Mouse (Mus musculus) WW6 (cell line): ENCODE measurements around the gene Kif24.

Experiments
- DNase-seq: peaks from one replicate; pipeline ENCODE4 v3.0.0-alpha.2; 2013; ENCODE audit warnings: low read depth, low spot score

The Kif24 gene

DNA sequence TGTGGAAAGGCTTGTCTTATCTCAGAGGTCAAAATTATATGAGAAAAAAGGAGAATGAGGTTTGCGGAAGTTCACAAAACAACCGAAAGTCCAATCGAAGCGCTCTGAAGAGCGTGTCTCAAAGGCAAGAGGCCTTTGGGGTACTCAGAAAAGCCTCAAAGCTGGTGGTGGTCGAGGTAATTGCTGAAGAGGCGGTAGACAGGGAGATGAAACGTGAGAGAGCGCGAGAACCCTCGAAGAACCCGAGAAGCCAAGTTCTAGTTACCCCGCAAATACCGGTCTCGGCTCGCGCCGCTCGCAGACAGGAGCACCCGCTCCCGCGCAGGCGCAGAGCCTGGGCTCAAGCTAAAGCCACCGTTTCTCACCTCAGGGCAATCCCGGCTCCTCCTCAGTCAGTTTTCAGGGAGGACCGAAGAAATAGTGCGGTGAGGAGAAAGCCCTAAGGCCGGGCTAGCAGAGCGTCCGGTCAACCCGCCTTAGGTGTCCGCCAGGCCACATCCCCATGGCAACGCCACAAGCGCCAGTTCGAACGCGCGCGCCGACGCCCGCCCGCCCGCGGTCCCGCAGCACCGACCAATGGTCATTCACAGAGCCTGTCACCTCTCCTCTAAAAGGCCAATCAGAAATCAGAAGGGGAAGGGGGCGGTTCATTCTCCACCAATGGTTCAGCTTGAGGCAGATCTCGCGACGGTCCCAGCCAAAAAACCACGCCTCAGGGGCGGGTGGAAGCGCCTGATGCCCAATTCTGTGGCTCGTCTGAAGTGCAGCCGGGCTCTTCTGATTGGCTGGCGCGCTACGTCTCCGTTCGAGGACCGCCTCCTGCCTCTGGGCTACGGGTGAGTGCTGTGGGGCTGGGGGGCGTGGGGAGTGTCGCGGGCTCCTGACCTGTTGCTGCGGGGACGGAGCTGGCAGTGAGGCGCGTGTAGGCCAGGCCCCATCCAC is at the start of gene Kif24, which contains the start of gene Nudt2:
Kif24 (minus strand) TSS at position 543 of the 942 bp plus-strand sequence.
Nudt2 (plus strand) TSS at position 807 of the 942 bp plus-strand sequence.
- DNase-seq, result peak; percentile 98

DNA sequence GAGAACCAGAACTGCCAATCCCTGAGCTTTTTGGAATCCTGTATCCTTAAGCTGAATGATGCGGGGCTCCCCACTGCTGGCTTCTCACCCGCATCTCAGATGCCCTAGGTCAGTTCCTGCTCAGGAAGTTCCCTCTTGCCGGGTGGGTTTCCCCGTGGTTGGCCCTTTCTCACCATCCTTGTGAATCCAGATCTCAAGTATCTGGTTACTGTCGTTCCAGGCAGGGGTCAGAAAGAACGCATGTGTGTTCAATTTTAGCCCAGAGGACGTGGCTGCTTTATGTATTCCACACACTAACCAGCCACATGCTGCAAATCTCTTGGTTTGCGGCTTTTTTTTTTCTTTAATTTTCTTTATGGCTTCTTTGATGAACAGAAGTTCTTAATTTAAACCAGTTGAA is 49.0 kb upstream of the Kif24 start:
- no peak for DNase-seq

DNA sequence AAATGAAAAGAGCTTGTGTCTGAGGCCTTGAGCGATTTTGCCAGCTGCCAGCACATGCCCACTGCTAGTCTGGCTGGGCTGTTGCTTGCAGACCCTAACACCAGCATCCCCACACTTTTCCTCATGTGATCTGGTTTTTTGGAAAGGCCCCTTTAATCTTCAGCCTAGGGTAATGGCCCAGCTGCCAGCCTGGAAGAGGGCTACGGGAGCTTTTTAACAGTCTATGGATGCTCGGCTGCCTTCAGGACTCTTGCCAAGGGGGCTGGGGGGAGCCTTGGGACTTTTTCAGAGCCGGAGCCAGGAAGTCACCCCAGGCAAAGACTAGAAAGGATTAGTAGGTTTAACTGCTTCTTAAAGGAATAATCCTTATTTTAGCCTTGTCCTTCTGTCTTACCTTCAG is 48.6 kb upstream of the Kif24 start:
- DNase-seq, result no peak

DNA sequence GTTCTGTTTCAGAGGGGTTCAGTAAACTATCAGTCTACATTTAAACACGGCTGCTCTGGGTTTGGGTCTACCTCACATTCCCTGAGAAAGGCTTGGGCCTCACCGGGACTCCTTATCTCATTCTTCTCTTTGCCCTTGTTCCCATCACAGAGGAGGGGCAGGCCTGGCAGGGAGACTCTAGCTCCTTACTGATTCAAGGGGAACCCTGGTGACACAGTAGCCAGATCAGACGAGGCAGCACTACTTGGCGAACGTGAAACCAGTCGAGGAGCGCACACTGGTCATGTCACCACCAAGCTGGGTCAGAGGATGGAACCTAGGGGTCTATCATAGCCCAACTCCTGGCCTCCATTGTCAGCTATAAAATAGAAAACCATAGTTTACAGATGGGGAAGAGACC is 43.3 kb upstream of the Kif24 start:
- no peak for DNase-seq

DNA sequence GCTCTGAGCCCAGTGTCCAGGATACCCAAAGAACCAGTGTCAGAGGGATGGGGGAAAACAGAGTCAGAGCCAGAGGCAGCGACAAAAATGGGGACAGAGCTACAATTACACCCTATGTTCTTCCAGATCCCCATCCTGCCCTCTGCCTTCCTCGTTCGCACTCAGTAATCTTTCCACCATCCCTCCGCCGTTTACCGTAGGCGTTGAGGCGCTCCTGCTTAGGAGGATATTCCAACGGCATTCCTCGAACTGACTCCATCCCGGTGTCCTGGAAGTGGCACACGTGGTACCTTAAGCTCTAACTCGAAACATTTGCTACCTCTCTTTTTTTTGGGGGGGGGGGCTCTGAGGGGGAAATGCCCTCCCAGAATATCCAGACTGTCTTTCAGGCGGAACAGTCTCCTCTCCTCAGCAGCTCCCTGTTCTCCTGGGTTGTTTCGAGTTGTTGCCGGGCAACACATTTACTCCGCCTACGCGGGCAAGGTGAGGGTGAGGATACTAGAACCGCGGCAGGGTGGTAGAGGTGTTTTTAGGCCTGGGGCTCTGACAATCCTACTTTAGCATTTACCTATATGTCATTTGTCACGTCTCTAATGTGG is 42.7 kb upstream of the Kif24 start:
- DNase-seq, result no peak

DNA sequence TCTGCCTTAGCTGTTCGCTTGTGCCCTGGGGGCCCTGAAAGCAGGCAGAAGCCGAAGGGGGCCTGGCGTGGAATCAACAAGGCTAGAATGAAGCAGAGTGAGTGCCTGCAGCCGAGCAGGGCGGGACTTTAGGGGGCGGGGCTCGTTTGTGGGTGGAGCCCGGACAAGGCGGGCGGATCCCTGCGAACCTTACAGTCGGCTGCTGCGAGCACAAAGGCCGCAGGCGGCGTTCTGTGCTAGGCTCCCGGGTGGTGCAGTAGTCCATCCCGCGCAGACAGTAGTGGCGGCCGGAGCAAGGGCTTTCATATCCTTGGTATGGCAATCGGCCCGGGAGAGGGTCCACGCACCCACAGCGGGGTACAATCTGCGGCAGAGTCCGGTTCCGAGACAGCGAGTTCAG is 42.2 kb upstream of the Kif24 start:
- no peak for DNase-seq

DNA sequence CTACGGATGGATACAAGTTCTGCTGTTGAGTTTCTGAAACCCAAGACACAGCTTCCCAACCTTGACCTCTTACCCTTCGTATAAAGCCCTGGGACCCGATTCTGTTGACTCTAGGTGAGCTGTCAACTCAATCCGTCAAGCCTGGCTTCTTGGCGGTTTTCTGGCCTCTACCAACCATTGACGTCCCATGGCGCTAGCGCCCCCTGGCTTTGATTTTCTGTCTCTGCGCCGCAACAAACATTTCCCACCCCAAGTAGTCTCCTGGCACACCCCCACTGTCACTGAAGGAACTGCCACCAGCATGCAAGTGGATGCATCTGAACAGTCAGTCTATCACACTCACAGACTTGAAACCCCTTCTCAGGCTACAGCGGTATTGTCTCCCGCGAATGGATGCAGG is 41.5 kb upstream of the Kif24 start:
- DNase-seq, result no peak

DNA sequence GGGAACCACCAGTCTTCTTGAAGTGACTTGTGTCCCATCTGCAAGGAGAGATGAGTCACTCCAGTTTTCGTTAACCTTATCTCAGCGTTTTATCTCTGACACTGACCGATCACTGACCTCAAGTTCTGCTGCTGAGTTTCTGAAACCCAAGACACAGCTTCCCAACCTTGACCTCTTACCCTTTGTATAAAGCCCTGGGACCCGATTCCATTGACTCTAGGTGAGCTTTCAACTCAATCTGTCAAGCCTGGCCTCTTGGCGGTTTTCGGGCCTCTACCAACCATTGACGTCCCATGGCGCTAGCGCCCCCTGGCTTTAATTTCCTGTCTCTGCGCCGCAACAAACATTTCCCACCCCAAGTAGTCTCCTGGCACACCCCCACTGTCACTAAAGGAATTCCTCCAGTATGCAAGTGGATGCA is 40.5 kb upstream of the Kif24 start:
- no peak for DNase-seq

DNA sequence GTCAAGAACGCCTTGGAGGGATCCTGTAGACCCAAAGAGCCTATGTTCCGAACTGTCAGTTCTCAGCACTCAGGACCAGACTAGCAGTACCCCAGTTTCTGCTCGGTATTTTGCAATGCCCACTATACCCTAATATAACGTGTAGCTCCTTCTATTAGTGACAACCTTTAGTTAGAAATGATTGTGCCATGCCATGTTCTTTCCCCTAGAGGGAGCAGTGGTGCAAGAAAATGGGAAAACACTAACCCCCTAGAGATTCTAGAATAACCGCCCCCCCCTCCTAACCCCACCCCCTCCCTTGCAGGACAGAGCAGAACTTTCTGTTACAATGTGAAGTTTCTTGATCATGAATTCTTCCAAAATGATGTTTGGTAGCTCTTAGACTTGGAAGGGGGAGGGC is 39.6 kb upstream of the Kif24 start:
- DNase-seq, result no peak

DNA sequence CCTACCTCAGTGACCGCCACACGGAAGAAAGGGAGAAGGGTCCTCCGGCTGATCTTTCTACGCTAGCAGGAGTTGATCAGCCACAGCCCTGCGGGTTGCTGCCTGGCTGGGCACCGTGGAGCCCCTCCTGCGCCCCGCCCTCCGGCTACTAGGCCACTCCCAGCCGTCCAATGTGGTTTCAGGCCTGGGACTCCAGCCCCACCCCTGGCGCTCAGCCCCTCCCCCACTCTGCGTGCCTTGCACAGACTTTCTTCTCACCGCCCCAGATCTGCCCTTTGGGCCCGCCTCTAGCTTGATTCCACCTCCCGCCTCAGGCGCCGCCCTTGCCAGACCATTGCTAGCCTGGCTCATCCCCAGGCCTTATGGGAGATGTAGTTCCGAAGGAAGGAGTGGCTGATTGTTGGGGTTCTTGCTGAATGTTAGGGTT is 38.3 kb upstream of the Kif24 start, which contains the start of gene AI464131:
AI464131 (minus strand) TSS at position 91 of the 427 bp plus-strand sequence.
- peak; percentile 96 for DNase-seq

DNA sequence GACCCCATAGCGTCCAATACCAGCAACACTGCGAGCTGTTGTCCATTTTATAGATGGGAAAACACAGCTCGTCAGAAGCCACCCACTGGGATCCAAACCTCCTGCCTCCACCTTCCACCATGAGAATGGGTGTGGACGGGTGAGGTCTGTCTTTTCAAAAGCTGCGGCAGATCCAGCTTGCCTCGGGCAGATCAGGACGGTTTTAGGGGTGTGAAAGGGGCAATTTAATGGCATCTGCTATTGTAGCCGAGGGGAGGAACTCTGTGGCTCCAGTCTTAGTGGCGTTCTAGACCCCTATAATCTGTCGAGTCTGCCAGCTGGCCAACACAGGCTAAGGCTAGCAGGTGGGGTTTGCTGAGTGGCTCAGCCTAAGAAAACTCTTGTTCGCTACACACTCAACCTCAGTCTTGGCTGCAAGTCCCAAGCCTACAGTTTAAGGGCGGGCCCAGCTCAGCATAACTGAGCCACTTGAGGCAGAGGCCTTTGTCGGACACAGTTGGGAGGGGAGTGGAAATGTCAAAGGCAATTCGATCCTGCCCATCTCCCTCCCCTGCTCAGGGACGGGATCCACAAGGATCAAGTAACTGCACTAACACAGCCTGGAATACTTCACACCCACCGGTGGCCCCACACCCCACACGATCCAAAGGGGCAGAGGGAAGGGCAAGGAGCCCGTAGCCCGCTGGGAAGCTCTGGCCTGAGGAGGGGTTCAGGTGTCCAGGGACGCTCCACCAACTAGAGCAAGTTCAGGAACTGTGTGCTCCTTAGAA is 37.7 kb upstream of the Kif24 start:
- no peak for DNase-seq

DNA sequence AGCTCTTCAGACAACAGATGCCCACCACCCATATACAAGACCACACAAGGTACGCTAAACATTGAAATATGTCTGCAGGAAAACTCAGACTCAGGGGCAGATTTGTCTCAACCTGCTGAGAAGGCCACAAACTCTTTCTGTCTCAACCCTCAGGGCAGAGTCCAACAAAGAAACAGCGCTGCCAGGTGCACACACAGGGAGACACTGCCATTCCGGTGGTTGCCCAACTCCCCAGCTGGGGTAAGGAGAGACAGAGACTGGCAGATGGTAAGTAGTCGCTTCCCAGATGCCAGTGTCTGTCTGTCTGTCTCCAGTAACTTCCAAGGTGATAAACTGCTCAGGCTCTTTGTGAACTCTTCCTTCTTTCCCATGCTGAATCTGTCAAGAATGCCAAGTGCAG is 36.1 kb upstream of the Kif24 start:
- DNase-seq, result no peak

DNA sequence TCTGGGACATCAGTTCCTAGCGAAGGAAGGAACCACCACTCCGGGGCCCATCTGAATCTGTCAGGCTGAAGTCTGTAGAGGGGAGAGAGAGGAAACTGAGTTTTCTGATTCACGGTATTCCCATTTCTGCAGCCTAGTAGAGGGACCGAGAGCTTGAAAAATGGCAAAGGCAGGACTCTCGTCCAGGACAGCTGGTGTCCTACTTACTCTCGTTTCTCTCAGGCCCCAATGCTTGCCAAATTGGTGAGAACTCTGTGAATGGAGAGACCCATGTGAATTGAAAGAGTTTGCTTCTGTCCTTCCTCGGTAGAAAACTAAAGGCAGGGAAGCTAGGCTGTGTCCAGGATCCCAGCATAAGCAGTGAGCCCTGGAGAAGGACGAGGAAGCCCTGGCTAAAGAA is 34.9 kb upstream of the Kif24 start:
- DNase-seq, result no peak

DNA sequence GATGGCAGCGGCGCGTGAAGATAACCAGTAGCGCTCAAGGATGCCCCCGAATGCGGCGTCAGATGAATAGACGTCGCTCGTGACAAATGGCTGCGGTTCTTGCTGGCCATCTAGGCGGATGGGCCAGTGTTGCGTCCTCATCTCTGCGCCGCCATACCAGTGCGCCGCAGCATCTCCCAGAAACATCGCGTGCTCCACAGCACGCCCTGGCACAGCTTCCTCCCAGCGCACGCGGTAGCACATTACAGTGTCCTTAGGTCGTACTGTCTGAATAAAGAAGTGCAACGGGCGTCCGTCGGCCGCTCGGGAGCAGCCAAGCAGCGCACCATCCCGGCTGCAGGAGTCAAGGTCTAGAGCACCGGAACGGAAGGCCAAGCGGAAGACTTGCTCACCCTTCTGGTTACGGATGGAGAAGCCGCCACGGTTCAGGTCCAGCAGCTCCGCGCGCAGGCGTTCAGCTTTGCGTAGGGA is 34.3 kb upstream of the Kif24 start:
- DNase-seq, result no peak

DNA sequence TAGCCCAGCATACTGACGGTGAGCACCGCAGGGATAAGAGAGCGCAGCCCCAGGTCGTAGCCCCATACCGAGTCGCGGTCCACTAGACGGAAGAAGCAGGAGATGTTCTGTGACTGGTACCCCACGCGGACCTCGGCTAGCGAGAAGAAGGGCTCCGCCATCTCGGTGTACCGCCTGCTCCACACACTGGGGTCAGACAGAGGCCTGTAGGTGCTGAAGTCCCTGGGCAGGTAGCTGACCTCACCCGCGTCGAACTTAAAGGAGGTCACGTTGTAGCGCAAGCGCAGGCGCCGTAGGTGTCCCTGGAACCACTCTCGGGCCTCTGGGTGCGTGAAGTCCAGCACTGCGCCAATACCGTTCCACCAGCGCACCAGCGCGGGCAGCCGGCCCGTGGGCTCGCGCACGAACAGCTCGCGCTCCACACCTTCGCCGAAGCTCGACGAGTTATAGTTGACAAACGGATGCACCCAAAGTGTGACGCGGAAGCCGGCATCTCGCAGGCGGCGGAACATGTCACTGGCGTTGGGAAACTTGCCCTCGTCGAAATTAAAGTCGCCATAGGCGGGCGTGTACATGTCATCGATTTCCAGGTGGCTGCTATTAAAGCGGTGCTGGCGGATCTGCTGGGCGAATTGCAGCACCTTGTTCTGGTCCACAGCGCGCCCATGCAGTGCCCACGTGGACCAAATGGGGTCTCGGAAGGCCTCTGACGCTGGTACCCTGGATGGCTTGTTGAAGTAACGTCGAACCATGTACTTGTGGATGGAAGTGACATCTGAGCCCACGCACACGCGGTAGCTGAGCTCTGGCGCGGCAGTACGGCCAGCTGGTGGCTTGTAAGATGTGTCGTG is 33.5 kb upstream of the Kif24 start:
- DNase-seq, result no peak

DNA sequence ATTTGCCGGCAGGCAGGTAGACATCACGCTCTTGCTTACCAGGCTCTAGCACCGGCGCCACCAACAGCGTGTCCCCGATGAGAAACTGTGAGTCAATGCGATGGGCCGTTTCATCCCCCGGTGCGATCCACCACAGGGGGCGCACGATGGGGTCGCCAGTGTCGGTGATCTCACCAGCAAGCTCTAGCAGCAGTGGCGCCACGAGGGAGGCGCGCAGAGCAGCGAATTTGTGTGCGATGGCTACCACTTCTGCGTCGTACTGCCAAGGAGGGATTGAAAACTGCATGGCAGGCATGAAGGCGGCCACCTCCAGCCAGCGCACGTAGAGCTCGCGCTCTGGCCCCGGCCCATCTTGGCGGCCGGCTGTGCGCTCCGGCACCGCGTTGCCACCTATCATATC is 32.9 kb upstream of the Kif24 start:
- DNase-seq, result no peak

DNA sequence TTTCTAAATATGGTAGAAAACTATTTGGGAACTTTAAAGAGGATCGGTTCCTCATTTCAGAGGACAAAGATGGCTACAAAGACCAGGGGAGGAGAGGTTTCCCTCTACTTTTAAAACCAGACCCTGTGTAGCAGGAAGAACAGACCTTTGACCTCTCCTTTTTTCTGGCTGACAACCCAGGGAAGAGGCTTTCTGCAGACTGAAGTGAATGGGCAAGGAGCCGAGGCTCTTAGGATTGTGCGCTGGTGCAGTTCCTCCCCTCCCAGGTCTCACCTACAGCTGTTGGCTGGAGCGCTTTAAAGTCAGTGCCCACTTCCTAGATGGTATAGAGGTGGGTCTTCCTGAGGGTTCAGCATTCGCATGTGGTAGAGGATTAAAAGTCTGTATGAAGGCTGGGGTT is 32.4 kb upstream of the Kif24 start:
- DNase-seq, result no peak

DNA sequence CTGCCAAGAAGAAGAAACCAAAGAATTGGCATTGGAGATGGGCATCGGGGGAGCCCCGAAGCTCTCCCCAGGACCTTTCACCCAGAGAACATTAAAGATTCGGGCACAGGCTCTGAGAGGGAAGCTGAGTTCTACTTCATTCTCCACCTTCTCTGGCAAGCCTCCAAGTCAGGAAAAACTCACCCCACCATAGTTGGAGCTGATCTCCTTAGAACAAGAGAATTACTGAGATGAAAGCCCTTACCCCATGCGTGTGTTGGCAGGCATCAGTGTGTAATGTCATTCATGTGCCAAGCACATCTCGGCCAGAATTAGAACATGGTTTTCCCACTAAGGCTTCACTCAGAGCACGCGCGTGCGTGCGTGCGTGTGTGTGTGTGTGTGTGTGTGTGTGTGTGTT is 31.2 kb upstream of the Kif24 start:
- DNase-seq, result no peak

DNA sequence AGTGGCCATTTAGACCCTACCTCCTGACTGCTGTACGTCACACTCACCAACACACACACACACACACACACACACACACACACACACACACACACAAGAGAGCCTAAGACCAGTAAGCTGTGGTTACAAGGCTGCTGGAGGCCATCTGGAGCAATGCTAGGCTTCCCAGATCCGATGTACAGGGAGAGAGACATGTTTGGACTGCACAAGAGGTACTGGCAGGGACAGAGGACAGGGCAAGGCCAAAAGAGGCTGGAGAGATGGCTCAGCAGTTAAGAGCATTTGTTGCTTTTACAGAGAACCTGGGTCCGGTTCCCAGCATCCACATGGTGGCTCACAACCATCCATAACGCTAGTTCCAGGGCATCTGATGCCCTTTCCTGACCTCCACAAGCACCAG is 30.4 kb upstream of the Kif24 start:
- no peak for DNase-seq

DNA sequence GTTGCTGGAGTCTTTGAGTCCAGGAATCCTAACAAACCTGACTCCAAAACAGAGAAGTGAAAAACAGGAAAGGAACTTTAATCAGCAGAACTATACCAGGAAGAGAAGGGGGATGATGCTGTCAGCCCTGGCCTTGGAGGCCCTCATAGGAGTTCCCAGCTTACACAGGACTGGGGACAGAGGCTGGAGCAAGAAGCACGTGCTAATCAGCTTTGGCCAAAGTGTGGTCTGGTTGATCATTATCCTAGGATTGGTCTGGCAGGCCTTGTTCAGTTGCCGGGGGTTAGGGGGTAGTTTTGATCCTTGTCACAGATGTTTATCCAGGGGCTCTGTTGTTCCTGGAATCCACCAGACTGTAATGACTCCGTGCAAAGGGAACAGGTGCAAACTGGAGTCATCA is 29.7 kb upstream of the Kif24 start:
- DNase-seq, result no peak

DNA sequence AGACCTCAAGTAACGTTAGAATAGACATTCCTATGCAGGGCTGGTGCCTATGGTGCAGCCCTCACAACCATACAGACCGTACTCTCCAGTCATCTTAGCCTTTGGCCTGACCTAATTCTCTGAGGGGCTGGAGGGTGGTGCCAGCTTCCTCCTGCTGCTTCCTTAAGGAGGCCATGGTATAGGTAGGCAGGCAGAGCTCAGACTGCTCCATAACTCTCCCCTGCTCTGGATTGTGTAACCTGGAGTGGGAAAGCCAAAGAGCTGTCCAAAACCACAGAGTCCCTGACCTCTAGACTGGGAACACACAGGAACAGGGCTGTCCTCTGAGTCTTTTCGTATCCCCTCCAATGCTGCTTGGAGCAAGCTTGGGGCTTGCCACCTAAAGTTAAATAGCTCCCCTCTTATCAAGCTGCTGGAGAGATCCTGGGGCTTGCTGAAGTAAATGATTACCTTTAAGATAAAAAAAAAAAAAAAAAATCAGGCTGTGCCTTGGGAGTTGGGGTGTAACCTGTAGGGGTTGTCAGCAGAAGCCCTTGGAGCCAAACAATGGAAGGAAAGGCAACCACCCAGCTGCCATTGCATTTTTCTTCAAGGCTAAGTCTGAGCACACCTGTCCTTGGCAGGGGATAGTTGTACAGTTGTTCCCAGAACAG is 28.9 kb upstream of the Kif24 start:
- DNase-seq, result no peak
